Comparison of ENCODE assay signal across 24 mouse cellular contexts in genomic region chr9:114798845-114799244, GRCm38 (mm10). TPM values are rescaled to one million over a fixed set of nuclear protein-coding genes. Genes with fewer than 3 reads are reported as not detected.
DNase-seq lines count a peak whose midpoint lies in the region; ATAC-seq and TF ChIP-seq lines count a peak whose summit lies in the region.
"Had no signal": no experiment of that assay in that cellular context is flagged by ENCODE, and none has a peak within 500 bp of the region (broad histone marks: within the 10 kb centered on the region; RNA-seq: fewer than 3 reads in every experiment).

No protein-coding gene starts in this region.

- TF ChIP-seq POLR2A in lung, adult 2 months (IDR thresholded peaks at IDR 0.05; ENCODE audit: borderline replicate concordance, extremely low read depth, low read depth, low read length): no peak

- no peak for ATAC-seq in lung, embryonic 14.5 days (ENCODE audit: insufficient read depth)
- ATAC-seq in embryonic facial prominence, embryonic 14.5 days (ENCODE audit: low read depth): peak; percentile 37; the same call in 1 of the 2 replicates
- ATAC-seq: forebrain, embryonic 16.5 days; hindbrain, embryonic 16.5 days; intestine, embryonic 16.5 days; Patski had no signal

- peak; percentile 62 for DNase-seq in lung, embryonic 14.5 days
- DNase-seq in lung, adult 2 months: no peak
- peak; percentile 53 for DNase-seq in embryo, embryonic 11 days
- peak; percentile 57 for DNase-seq in embryonic facial prominence, embryonic 14.5 days (ENCODE audit: low spot score)
- peak; percentile 44 for DNase-seq in yolk sac, embryonic 10.5 days (ENCODE audit: low spot score)
- no peak for DNase-seq in cerebellum, adult 9-10 months
- DNase-seq in gastrocnemius, adult 2 months: no peak
- DNase-seq: B cell, adult 2 months; cerebellum, adult 11-12 months; cerebellum, postnatal 36 days; gastrocnemius, postnatal 25 days; heart, adult 2 months; kidney, postnatal 36 days; layer of hippocampus, postnatal 36 days; liver, embryonic 13.5 days had no signal

- no peaks in the 10 kb centered on the region for H3K9me3 ChIP-seq in lung, embryonic 14.5 days (ENCODE audit: low read depth, low read length)
- no peaks in the 10 kb centered on the region for H3K9me3 ChIP-seq in embryonic facial prominence, embryonic 14.5 days (ENCODE audit: control insufficient read depth, low read length)
- H3K9me3 ChIP-seq: embryonic facial prominence, embryonic 13.5 days; liver, embryonic 13.5 days; lung, embryonic 15.5 days had no signal

- intact Hi-C loops in gastrocnemius, adult 2 months (cut with DNase I): loop anchor here (2.0 to 5.0 kb wide), 3 partner anchors 47 to 158 kb away; no protein-coding TSS in a partner anchor

- H3K4me2 ChIP-seq in lung, embryonic 14.5 days: no peak overlapping the region
- no peak overlapping the region for H3K4me2 ChIP-seq in embryonic facial prominence, embryonic 14.5 days (ENCODE audit: low read depth, low read length)
- H3K4me2 ChIP-seq: embryonic facial prominence, embryonic 13.5 days; liver, embryonic 13.5 days; lung, embryonic 15.5 days had no signal

- H3K27me3 ChIP-seq in lung, embryonic 14.5 days (ENCODE audit: insufficient read depth, low read length): no peaks in the 10 kb centered on the region
- H3K27me3 ChIP-seq in embryonic facial prominence, embryonic 14.5 days (replicated peaks; ENCODE audit: control insufficient read depth, insufficient read depth, low read length): no peaks in the 10 kb centered on the region
- H3K27me3 ChIP-seq: CH12.LX; liver, embryonic 13.5 days; lung, embryonic 15.5 days; Patski had no signal

- no peaks in the 10 kb centered on the region; the same call in 1 of the 2 replicates for H3K4me1 ChIP-seq in lung, embryonic 14.5 days (ENCODE audit: insufficient read depth)
- no peaks in the 10 kb centered on the region for H3K4me1 ChIP-seq in lung, adult 2 months (ENCODE audit: control insufficient read depth, insufficient read depth, low read length)
- H3K4me1 ChIP-seq in embryonic facial prominence, embryonic 14.5 days (ENCODE audit: control insufficient read depth, insufficient read depth, low read length): no peaks in the 10 kb centered on the region
- H3K4me1 ChIP-seq: liver, embryonic 13.5 days had no signal

- no peak overlapping the region for H3K9ac ChIP-seq in lung, embryonic 14.5 days
- no peak overlapping the region for H3K9ac ChIP-seq in embryonic facial prominence, embryonic 14.5 days (ENCODE audit: low read depth, low read length)
- H3K9ac ChIP-seq: embryonic facial prominence, embryonic 13.5 days; liver, embryonic 13.5 days; lung, embryonic 15.5 days had no signal

- H3K4me3 ChIP-seq in lung, embryonic 14.5 days (ENCODE audit: low read depth, low read length): no peak overlapping the region
- H3K4me3 ChIP-seq in lung, adult 2 months (replicated peaks; ENCODE audit: extremely low read depth, low read depth, low read length): no peak overlapping the region
- H3K4me3 ChIP-seq in embryonic facial prominence, embryonic 14.5 days (ENCODE audit: low read depth, low read length): no peak overlapping the region
- H3K4me3 ChIP-seq in gastrocnemius, adult 2 months: no peak overlapping the region
- H3K4me3 ChIP-seq: embryonic facial prominence, embryonic 13.5 days; heart, adult 2 months; liver, embryonic 13.5 days; lung, embryonic 15.5 days had no signal

- H3K36me3 ChIP-seq in lung, embryonic 14.5 days (ENCODE audit: insufficient read depth): no peaks in the 10 kb centered on the region
- H3K36me3 ChIP-seq in embryonic facial prominence, embryonic 14.5 days (ENCODE audit: control insufficient read depth, insufficient read depth, low read length): no peaks in the 10 kb centered on the region
- H3K36me3 ChIP-seq: embryonic facial prominence, embryonic 13.5 days; G1E; liver, embryonic 13.5 days; lung, embryonic 15.5 days had no signal

- no peak for TF ChIP-seq CTCF in lung, embryonic 14.5 days (IDR thresholded peaks at IDR 0.05; ENCODE audit: low read depth)
- no peak for TF ChIP-seq CTCF in lung, adult 2 months (IDR thresholded peaks at IDR 0.05; ENCODE audit: insufficient read depth, low read length)
- TF ChIP-seq CTCF in gastrocnemius, adult 2 months (IDR thresholded peaks at IDR 0.05): no peak

- 24% methylated on average over 6 of the region's 6 CpGs for WGBS in lung, embryonic 14.5 days
- 58% methylated on average over 6 of the region's 6 CpGs for WGBS in lung, adult 2 months
- 32% methylated on average over 6 of the region's 6 CpGs for WGBS in embryonic facial prominence, embryonic 14.5 days

- H3K27ac ChIP-seq in lung, embryonic 14.5 days (ENCODE audit: low read depth): no peak overlapping the region
- no peak overlapping the region for H3K27ac ChIP-seq in embryonic facial prominence, embryonic 14.5 days (replicated peaks; ENCODE audit: low read depth, low read length)
- no peak overlapping the region for H3K27ac ChIP-seq in gastrocnemius, adult 2 months
- H3K27ac ChIP-seq: embryonic facial prominence, embryonic 13.5 days; heart, adult 2 months; liver, embryonic 13.5 days; lung, embryonic 15.5 days; macrophage had no signal

RNA-seq across cellular contexts. Expression of gene Cmtm7, which starts 17.2 kb away (rescaled TPM):
- 81.7 and 93.0 TPM in 2 replicates for polyA plus RNA-seq in lung, embryonic 14.5 days (2014; fragmentation: Nextera tagmentation; extraction: Ambion mirVana)
- polyA plus RNA-seq in lung, adult 2 months (2012; rRNA removed): 86.0 and 88.9 TPM in 2 replicates
- polyA plus RNA-seq in embryonic facial prominence, embryonic 14.5 days (2014; fragmentation: Nextera tagmentation; extraction: Ambion mirVana): 103 and 105 TPM in 2 replicates
- total RNA-seq in gastrocnemius, adult 2 months (2021): 1 to 10 TPM; 3.9 to 5.5 TPM

RNA-seq across cellular contexts. Expression of gene Cmtm8, which starts 45.1 kb away (rescaled TPM):
- 75.4 and 81.5 TPM in 2 replicates for polyA plus RNA-seq in lung, embryonic 14.5 days (2014; fragmentation: Nextera tagmentation; extraction: Ambion mirVana)
- polyA plus RNA-seq in lung, adult 2 months (2012; rRNA removed): 151 and 179 TPM in 2 replicates
- polyA plus RNA-seq in embryonic facial prominence, embryonic 14.5 days (2014; fragmentation: Nextera tagmentation; extraction: Ambion mirVana): 16.9 and 18.6 TPM in 2 replicates
- total RNA-seq in gastrocnemius, adult 2 months (2021): 1 to 10 TPM; 2.0 to 2.1 TPM
- polyA plus RNA-seq: G1E had no signal

Comparison
In these comparisons a context has a peak if more than half of its experiments do, and no peak if none do; other contexts are left out.
1. DNase-seq: peak in lung, embryonic 14.5 days (single experiment), embryo, embryonic 11 days (single experiment), embryonic facial prominence, embryonic 14.5 days (single experiment) and yolk sac, embryonic 10.5 days (single experiment); none in lung, adult 2 months (single experiment), cerebellum, adult 9-10 months (single experiment) and gastrocnemius, adult 2 months (single experiment).